Mouse (Mus musculus) ES-E14 (cell line): ENCODE data around the gene Nup43. TPM values are rescaled to one million over a fixed set of nuclear protein-coding genes. Genes with fewer than 3 reads are reported as not detected.

ENCODE experiments used
- DNase-seq: peaks from one replicate; pipeline ENCODE4 v3.0.0-alpha.2; 2013; ENCODE audit warnings: low read depth, low spot score
- H3K27ac ChIP-seq: 2 replicates; pipeline ENCODE4 v1.5.1; 2012; ENCODE audit warnings: low read depth, mild to moderate bottlenecking, low read length, moderate library complexity, mixed read lengths; ENCODE audit not compliant: poor library complexity, insufficient read depth, severe bottlenecking
- H3K36me3 ChIP-seq: 2 replicates; pipeline ENCODE4 v1.6.1; 2012; ENCODE audit warnings: mild to moderate bottlenecking, low read length, moderate library complexity, mixed read lengths; ENCODE audit not compliant: control insufficient read depth, poor library complexity, insufficient read depth, severe bottlenecking
- H3K4me1 ChIP-seq, 2 experiments: fragments of 150-350 bp in 1 of 2; sonication (generic) in 1 of 2; 2 replicates each; pipeline ENCODE4 v1.6.1; 2012; ENCODE audit warnings: low read length in 2 of 2, mild to moderate bottlenecking in 1 of 2, mixed read lengths in 1 of 2; ENCODE audit not compliant: control insufficient read depth in 2 of 2, insufficient read depth in 2 of 2, poor library complexity in 1 of 2
- H3K4me3 ChIP-seq, 2 experiments: fragments of 150-350 bp in 1 of 2; sonication (generic) in 1 of 2; 2 replicates each; pipeline ENCODE4 v1.5.1; 2012; ENCODE audit warnings: low read length in 2 of 2, low read depth in 1 of 2, mild to moderate bottlenecking in 1 of 2, mixed read lengths in 1 of 2; ENCODE audit not compliant: insufficient read depth in 1 of 2, poor library complexity in 1 of 2, severe bottlenecking in 1 of 2
- H3K9ac ChIP-seq: 2 replicates; pipeline ENCODE4 v1.6.1; 2012; ENCODE audit warnings: low read depth, mild to moderate bottlenecking, low read length, mixed read lengths; ENCODE audit not compliant: poor library complexity, insufficient read depth, severe bottlenecking
- H3K9me3 ChIP-seq: fragments of 150-350 bp; sonication (generic); 2 replicates; pipeline ENCODE4 v1.6.1; 2012; ENCODE audit warnings: low read depth, mild to moderate bottlenecking, low read length; ENCODE audit not compliant: control insufficient read depth, insufficient read depth
- CHD2 ChIP-seq: IDR thresholded peaks from 2 replicates; pipeline ENCODE4 v1.6.1; 2014; ENCODE audit warnings: mild to moderate bottlenecking, low read depth, low read length, inconsistent platforms
- HCFC1 ChIP-seq: IDR thresholded peaks from 2 replicates; pipeline ENCODE4 v1.6.1; 2012; ENCODE audit warnings: low read length, inconsistent platforms, borderline replicate concordance; ENCODE audit not compliant: insufficient read depth
- MAFK ChIP-seq: IDR thresholded peaks from 2 replicates; pipeline ENCODE4 v1.6.1; 2014; ENCODE audit warnings: mild to moderate bottlenecking, low read depth, low read length, inconsistent platforms; ENCODE audit not compliant: insufficient read depth
- ZC3H11A ChIP-seq: IDR thresholded peaks from 2 replicates; pipeline ENCODE4 v1.6.1; 2012; ENCODE audit warnings: low read depth, mild to moderate bottlenecking, inconsistent platforms, low read length, borderline replicate concordance
- ZNF384 ChIP-seq: IDR thresholded peaks from 2 replicates; pipeline ENCODE4 v1.6.1; 2012; ENCODE audit warnings: low read depth, low read length, inconsistent platforms
- in situ Hi-C, 2 experiments: fragments of 600-800 bp; cut with MboI; formaldehyde crosslinking; loops; one replicate each; pipeline ENCODE4 v1.15.1; 2025; ENCODE audit warnings: low sequenced_read_pairs in 2 of 2, inconsistent platforms in 1 of 2; ENCODE audit not compliant: unreplicated experiment in 2 of 2
- total RNA-seq: library from RNA; depleted of rRNA; stranded (reverse); fragments of 300-350 nt; gene quantifications from 2 replicates; pipeline ENCODE4 v1.2.3, GENCODE M21; 2012; rRNA removed

Nup43 gene
- total RNA-seq, 1 experiment, result 81.1 TPM

DNA sequence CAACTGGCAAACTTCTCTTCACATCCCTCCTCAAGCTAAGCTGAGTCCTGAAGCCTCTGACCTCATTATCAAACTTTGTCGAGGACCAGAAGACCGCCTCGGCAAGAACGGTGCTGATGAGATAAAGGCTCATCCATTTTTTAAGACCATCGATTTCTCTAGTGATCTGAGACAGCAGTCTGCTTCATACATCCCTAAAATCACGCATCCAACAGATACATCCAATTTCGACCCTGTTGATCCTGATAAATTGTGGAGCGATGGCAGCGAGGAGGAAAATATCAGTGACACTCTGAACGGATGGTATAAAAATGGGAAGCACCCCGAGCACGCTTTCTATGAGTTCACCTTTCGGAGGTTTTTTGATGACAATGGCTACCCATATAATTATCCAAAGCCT is 45.2 kb downstream of the Nup43 start:
- Histone ChIP-seq H3K4me3 (no peak overlapping the region), H3K9ac (no peak overlapping the region), H3K36me3 (peaks cover 7% of the 10 kb centered on the region), H3K27ac (no peak overlapping the region), H3K9me3 (no peaks in the 10 kb centered on the region), H3K4me1 (no peaks in the 10 kb centered on the region)
- in situ Hi-C loops, result no loop called here
- TF ChIP-seq CHD2, result no peak
- no peak for TF ChIP-seq HCFC1
- no peak for TF ChIP-seq ZC3H11A
- TF ChIP-seq MAFK, result no peak
- TF ChIP-seq ZNF384, result no peak
- no peak for DNase-seq

DNA sequence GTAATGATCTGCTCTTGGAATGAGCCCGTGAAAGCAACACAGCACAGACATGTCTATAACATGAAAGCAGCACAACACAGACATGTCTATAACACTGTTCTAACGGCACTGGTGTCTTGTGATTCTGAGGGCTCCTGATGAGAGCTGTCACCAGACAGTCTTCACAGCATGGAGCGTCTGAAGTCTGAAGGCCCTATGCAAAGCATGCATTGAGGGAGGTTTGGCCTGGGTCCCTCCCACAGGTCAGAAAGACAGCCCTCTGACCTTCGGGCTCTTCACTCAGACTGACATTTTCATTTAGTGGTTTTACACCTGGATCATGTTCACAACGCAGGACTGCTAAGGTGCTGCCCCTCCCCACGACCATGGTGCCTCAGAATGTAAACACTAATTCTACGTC is 47.8 kb downstream of the Nup43 start:
- in situ Hi-C loops, result no loop called here
- H3K4me3 ChIP-seq, result no peak overlapping the region
- peak; percentile 25 for DNase-seq
- TF ChIP-seq MAFK, result no peak
- TF ChIP-seq CHD2, result no peak
- no peak for TF ChIP-seq ZC3H11A
- TF ChIP-seq HCFC1, result no peak
- TF ChIP-seq ZNF384, result no peak
- no peaks in the 10 kb centered on the region for H3K9me3 ChIP-seq
- no peak overlapping the region for H3K27ac ChIP-seq
- H3K36me3 ChIP-seq, result peaks cover 7% of the 10 kb centered on the region
- no peaks in the 10 kb centered on the region for H3K4me1 ChIP-seq
- H3K9ac ChIP-seq, result no peak overlapping the region

DNA sequence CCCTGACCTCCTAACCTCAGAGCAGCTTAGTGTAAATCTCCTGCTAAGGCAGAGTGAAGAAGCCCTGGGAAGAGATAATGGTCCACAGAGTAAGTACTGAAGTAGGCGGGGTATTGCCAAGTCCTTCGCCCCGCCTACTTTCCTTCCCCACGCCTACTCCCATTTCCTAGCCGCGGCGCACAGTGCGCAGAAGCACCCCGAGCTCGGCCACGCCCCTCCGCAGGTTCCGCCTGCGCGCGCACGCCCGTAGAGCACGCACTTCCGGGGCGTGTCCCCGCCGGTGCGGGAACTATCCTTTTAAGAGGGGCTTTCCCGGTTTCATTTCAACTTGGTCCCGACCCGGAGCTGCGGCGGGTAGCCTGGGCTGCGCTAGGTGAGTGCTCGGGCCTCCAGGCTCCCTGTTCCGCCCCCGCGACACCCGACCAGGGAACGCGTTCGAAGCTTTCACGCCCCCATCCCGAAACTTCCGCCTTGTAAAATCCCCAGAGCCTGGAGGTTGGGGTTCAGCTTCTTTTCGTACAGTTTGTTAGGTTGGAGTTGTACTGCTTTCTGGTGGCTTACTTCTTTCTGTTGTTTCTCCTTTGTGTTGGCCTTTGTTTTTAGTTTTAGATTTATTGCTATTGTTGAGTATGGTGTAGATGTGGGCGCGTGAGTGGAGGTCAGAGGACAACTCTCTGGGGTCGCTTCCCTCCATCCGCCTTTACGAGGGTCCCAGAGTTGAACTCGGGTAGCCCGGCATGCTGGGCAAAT is 58.6 kb downstream of the Nup43 start, which contains the start of gene Katna1:
TSS of gene Katna1 (plus strand) at position 250 of the 750 bp plus-strand sequence.
- in situ Hi-C loops, result no loop called here
- DNase-seq, result peak; percentile 98
- peak within 1 kb of the TSS; percentile 92 for H3K9ac ChIP-seq
- H3K36me3 ChIP-seq, result no peaks in the 10 kb centered on the region
- H3K4me3 ChIP-seq, result peak within 1 kb of the TSS; percentile 84 to 93
- no peaks in the 10 kb centered on the region for H3K9me3 ChIP-seq
- TF ChIP-seq MAFK, result no peak
- peak; percentile 22; the same call in 1 of the 2 replicates for TF ChIP-seq HCFC1
- H3K4me1 ChIP-seq, result peaks cover 0 to 3% of the 10 kb centered on the region in 2 experiments; a peak in 2 of 4 replicates
- no peak within 1 kb of the TSS for H3K27ac ChIP-seq

DNA sequence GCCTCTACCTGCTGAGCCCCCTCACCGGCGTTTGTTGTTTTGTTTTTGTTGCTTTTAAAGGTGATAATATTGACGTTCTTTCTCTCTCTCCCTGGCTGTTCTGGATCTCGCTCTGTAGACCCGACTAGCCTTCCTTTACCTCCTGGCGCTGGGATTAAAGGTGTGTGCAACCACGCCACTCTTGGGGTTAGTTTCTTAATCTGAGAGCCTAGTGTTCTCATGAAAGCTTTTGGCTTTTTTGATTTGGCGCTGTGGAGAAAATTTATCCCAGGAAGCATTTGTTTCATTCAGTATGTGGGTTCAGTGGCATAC is 59.2 kb downstream of the Nup43 start:
- no peaks in the 10 kb centered on the region for H3K36me3 ChIP-seq
- no peak for DNase-seq
- TF ChIP-seq ZNF384, result no peak
- no peak for TF ChIP-seq CHD2
- no peak for TF ChIP-seq ZC3H11A
- TF ChIP-seq HCFC1, result no peak
- no peak for TF ChIP-seq MAFK
- H3K9me3 ChIP-seq, result no peaks in the 10 kb centered on the region
- peaks cover 0 to 3% of the 10 kb centered on the region in 2 experiments; a peak in 2 of 4 replicates for H3K4me1 ChIP-seq
- in situ Hi-C loops, result no loop called here
- no peak overlapping the region for H3K27ac ChIP-seq
- H3K4me3 ChIP-seq, result peak overlapping the region; percentile 84 to 93
- peak overlapping the region; percentile 92 for H3K9ac ChIP-seq

DNA sequence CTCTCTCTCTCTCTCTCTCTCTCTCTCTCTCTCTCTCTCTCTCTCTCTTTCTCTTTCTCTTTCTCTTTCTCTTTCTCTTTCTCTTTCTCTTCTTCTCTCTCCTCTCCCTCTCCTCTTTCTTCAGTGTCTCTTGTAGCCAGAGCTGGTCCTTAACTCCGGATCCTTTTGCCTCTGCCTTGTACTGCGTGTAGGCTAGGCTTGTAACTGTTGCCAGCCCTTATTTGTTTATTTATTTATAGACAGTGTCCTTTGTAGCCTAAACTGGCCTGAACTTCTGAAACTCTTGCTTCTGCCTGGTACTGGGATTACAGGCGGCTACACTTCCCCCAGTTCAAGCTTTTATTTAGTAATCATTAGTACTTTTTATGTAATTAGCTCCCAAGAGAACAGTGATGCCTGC is 59.7 kb downstream of the Nup43 start:
- in situ Hi-C loops, result no loop called here
- peak overlapping the region in 1 of 2 experiments; percentile 93; a peak in 1 of 4 replicates for H3K4me3 ChIP-seq
- TF ChIP-seq ZNF384, result no peak
- no peak for TF ChIP-seq CHD2
- no peak for TF ChIP-seq HCFC1
- TF ChIP-seq ZC3H11A, result no peak
- TF ChIP-seq MAFK, result no peak

More for the DNA sequence above, 59.7 kb downstream of the Nup43 start:
- Histone ChIP-seq H3K4me1 (peaks cover 0 to 3% of the 10 kb centered on the region in 2 experiments; a peak in 2 of 4 replicates), H3K9ac (no peak overlapping the region), H3K36me3 (no peaks in the 10 kb centered on the region), H3K9me3 (no peaks in the 10 kb centered on the region), H3K27ac (no peak overlapping the region)
- no peak for DNase-seq

Other genes with a start within 250 kb of the Nup43 start
- gene Ulbp1, start 193.9 kb upstream of the Nup43 start, total RNA-seq, result 11.2 and 23.6 TPM in 2 replicates
- gene Lrp11, start 77.7 kb upstream of the Nup43 start, total RNA-seq, result 25.6 and 44.0 TPM in 2 replicates
- 112 and 118 TPM in 2 replicates for gene Pcmt1, start 13.6 kb downstream of the Nup43 start, total RNA-seq
- gene Lats1, start 13.7 kb downstream of the Nup43 start, total RNA-seq, result 6.0 and 6.3 TPM in 2 replicates
- 36.6 and 44.0 TPM in 2 replicates for gene Katna1, start 58.5 kb downstream of the Nup43 start, total RNA-seq
- gene Ginm1, start 125.3 kb downstream of the Nup43 start, total RNA-seq, result 29.4 and 34.4 TPM in 2 replicates
- 30.9 and 38.6 TPM in 2 replicates for gene Ppil4, start 125.4 kb downstream of the Nup43 start, total RNA-seq
- gene Zc3h12d, start 165.0 kb downstream of the Nup43 start, total RNA-seq, result 0.04 and 0.11 TPM in 2 replicates